Mouse (Mus musculus) forebrain, embryonic 11.5 days (tissue): ENCODE results near the gene Mylk2. TPM values are rescaled to one million over a fixed set of nuclear protein-coding genes. Genes with fewer than 3 reads are reported as not detected.

Experiments
- ATAC-seq: fragments of 200-750 bp; cut with Nextera tagmentation; replicated peaks from 2 replicates; pipeline ENCODE4 v1.8.0; 2017; ENCODE audit warnings: moderate TSS enrichment; ENCODE audit not compliant: low FRiP score
- DNase-seq: peaks from one replicate; pipeline ENCODE4 v3.0.0-alpha.2; 2017; ENCODE audit warnings: low spot score
- H3K27ac ChIP-seq: fragments of 300-500 bp; sonication (generic); 2 replicates; pipeline ENCODE4 v1.5.1; 2014; ENCODE audit warnings: low read depth, low read length
- H3K27me3 ChIP-seq: fragments of 300-500 bp; sonication (generic); 2 replicates; pipeline ENCODE4 v1.6.1; 2014; ENCODE audit warnings: mild to moderate bottlenecking, low read length, mixed read lengths; ENCODE audit not compliant: control insufficient read depth, insufficient read depth
- H3K36me3 ChIP-seq: fragments of 300-500 bp; sonication (generic); 2 replicates; pipeline ENCODE4 v1.6.1; 2014; ENCODE audit warnings: mild to moderate bottlenecking, low read length, moderate library complexity, mixed read lengths; ENCODE audit not compliant: control insufficient read depth, insufficient read depth
- H3K4me1 ChIP-seq: fragments of 300-500 bp; sonication (generic); replicated peaks from 2 replicates; pipeline ENCODE4 v1.6.1; 2014; ENCODE audit warnings: low read length, mixed read lengths; ENCODE audit not compliant: control insufficient read depth, insufficient read depth
- H3K4me2 ChIP-seq: fragments of 300-500 bp; sonication (generic); 2 replicates; pipeline ENCODE4 v1.6.1; 2014; ENCODE audit warnings: low read depth, mild to moderate bottlenecking, low read length, moderate library complexity, mixed read lengths; ENCODE audit not compliant: severe bottlenecking
- H3K4me3 ChIP-seq: fragments of 300-500 bp; sonication (generic); 2 replicates; pipeline ENCODE4 v1.5.1; 2014; ENCODE audit warnings: low read depth, low read length
- H3K9ac ChIP-seq: fragments of 300-500 bp; sonication (generic); 2 replicates; pipeline ENCODE4 v1.6.1; 2014; ENCODE audit warnings: low read length
- H3K9me3 ChIP-seq: fragments of 300-500 bp; sonication (generic); 2 replicates; pipeline ENCODE4 v1.6.1; 2016; ENCODE audit warnings: low read length, mixed read lengths; ENCODE audit not compliant: control insufficient read depth
- WGBS: fragments of 180-500 bp; shearing (Covaris S2); extraction: QIAGEN DNeasy Blood & Tissue Kit; methylation state at CpG from one replicate; pipeline ENCODE4 v1.1.7; 2014; 5-methylcytosine and 5-hydroxymethylcytosine counted together
- polyA plus RNA-seq: library from polyadenylated mRNA; unstranded; fragments of >200 nt; fragmentation: Nextera tagmentation; extraction: Ambion mirVana; gene quantifications from 2 replicates; pipeline ENCODE4 v1.2.1, GENCODE M21; 2014

The Mylk2 gene
- polyA plus RNA-seq, 1 experiment from 2014 or later, result not detected

DNA sequence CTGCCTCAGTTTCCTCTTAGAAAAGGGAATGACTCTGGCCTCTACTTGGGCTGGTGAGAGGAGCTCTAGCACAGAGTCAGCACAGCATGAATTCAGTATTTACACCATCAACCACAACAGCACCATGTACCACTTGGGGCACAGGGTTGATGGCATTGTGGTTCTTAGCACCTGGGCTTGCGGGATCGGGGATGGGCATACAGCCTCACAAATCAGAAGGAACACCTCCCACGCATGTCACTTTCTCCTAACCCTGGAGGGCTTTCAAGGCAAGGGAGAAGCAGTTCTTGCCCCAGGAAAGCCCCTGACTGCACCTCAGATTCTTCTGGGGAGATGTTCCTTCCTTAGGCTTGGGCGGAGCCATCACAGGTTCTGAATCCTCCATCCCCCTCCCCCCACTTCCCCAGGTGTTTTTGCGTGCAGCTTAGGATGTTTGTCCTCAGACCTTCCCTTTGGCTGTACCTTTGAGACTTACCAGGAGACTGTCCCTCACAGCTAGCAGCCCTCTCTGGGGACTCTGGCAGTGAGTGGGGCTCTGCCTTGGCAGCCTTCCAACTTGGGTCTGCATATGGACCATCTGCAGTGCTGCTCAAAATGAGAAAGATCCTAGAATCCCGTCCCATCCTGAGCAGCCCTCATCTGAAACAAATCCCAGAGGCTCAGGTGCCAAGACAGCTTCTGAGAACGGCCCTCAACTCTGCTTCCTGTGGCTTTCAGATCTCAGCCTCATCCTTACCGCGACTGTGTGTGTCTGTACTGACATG is 4.7 kb upstream of the Mylk2 start:
- H3K9ac ChIP-seq, result no peak overlapping the region
- no peaks in the 10 kb centered on the region for H3K9me3 ChIP-seq
- H3K4me1 ChIP-seq, result no peaks in the 10 kb centered on the region
- H3K4me2 ChIP-seq, result no peak overlapping the region
- DNase-seq (no peak), ATAC-seq (no peak)
- no peak overlapping the region for H3K27ac ChIP-seq
- WGBS, result 68% methylated on average over 9 of the region's 9 CpGs
- no peaks in the 10 kb centered on the region for H3K36me3 ChIP-seq
- no peak overlapping the region for H3K4me3 ChIP-seq
- H3K27me3 ChIP-seq, result peaks cover 7% of the 10 kb centered on the region

DNA sequence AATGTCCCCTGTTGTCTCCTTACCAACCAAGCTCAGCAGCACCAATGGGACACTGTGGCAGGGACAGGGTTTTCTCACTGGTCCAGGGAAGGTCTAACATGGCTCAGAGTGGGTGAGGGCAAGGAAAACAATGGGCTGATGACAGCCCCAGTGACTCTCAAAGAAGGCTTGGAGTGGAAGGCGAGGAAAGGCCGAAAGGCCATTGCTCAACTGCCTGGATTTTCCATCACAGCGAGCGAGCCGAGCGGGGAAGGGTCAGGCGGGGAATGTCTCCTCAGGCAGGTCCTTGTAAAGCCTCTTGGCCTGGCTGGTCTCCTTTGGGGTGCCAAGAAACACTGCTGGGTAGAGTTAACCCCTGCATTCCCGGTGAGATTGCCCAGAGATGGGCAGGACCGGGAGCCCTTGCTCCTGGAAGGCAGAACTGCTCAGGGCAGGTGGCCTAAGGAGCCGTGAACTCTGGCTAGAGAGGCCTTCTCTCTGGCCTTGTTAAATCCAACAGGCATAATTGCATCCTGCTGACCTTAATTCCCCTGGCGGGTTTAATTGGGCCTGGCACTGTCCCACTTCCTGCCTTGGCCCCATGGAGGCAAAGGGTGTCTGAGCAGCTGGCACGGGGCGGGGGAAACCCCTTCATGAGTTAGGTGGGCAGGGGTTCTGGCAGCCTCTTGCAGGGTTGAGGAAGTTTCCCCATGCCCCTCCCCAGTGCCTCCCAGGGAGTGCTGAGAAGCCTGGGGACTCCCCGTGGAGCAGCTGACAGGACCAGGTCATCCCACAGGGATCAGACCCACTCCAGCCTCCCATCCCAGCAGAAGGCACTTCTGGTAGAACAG is 3.8 kb upstream of the Mylk2 start:
- Histone ChIP-seq H3K27ac (no peak overlapping the region), H3K4me1 (no peaks in the 10 kb centered on the region)
- WGBS, result 62% methylated on average over 14 of the region's 14 CpGs

DNA sequence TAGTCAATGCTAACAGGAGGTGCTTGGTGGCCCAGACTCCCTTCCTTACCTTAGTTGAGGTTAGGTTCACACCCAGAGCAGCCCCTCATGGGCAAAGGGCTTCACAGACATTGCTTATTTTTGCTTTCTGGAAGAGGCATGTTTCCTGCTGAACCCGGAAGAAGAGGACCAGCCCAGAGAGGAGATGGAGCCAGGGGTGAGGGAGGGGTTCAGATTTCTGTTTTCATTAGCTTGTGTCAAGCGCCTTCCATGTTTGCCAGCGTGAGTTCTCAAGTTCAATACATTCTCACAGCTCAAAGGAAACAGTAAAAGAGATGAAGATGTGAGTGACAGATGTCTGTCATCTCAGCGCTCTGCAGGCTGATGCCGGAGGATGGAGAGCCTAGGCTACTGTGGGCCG is 1.3 kb upstream of the Mylk2 start:
- ATAC-seq (no peak), DNase-seq (no peak)
- no peaks in the 10 kb centered on the region for H3K36me3 ChIP-seq
- H3K9me3 ChIP-seq, result no peaks in the 10 kb centered on the region
- H3K4me2 ChIP-seq, result no peak overlapping the region
- H3K4me3 ChIP-seq, result no peak overlapping the region
- H3K27me3 ChIP-seq, result peaks cover 23% of the 10 kb centered on the region
- no peaks in the 10 kb centered on the region for H3K4me1 ChIP-seq
- H3K9ac ChIP-seq, result no peak overlapping the region
- H3K27ac ChIP-seq, result no peak overlapping the region
- WGBS, result 80% methylated on average over 6 of the region's 6 CpGs

More for the DNA sequence above, 3.8 kb upstream of the Mylk2 start:
- Histone ChIP-seq H3K27me3 (peaks cover 12% of the 10 kb centered on the region), H3K9ac (no peak overlapping the region), H3K4me2 (no peak overlapping the region), H3K4me3 (no peak overlapping the region), H3K9me3 (no peaks in the 10 kb centered on the region), H3K36me3 (no peaks in the 10 kb centered on the region)
- DNase-seq, result no peak
- no peak for ATAC-seq

DNA sequence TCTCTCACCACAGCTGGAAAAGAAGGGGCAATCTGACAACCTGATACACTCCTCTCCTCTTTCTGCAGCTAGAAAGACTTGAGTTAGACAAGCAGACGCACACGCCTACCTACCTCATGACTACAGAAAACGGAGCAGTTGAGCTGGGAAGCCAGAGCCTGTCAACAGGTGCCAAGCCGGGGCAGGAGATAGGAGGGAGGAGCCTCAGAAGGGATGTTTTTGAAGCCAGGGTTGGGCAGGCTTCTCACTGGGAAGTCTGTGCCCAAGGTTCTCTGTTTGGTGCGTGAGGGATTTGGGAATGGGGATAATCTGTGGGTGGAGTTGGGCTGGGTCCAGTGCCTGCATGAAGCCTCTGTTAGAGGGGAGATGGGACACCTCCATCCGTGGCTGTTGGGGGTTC is 280 bp downstream of the Mylk2 start:
- no peak for DNase-seq
- Histone ChIP-seq H3K9me3 (no peaks in the 10 kb centered on the region), H3K27me3 (peaks cover 23% of the 10 kb centered on the region), H3K27ac (no peak overlapping the region), H3K9ac (no peak overlapping the region), H3K4me2 (no peak overlapping the region), H3K36me3 (no peaks in the 10 kb centered on the region), H3K4me3 (no peak overlapping the region), H3K4me1 (no peaks in the 10 kb centered on the region)
- 30% methylated on average over 6 of the region's 6 CpGs for WGBS
- ATAC-seq, result no peak

DNA sequence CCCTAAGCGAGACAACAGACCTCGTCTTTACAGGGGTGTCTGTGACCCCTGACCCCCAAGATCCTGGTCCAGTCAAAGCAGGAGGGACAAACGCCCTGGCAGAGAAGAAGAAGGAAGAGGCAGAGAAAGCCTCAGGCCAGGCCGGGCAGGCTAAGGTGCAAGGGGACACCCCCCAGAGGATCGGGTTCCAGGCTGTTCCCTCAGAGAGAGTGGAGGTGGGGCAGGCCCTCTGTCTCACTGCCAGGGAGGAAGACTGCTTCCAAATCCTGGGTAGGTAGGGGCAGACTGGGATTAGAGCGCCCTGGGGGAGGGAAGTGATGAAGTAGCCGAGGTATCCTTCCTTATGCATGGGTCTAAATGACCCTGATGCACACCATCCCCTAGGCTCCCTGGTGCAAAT is 2.3 kb downstream of the Mylk2 start:
- Histone ChIP-seq H3K4me2 (no peak overlapping the region), H3K9me3 (no peaks in the 10 kb centered on the region), H3K4me3 (no peak overlapping the region), H3K4me1 (no peaks in the 10 kb centered on the region), H3K9ac (no peak overlapping the region), H3K36me3 (no peaks in the 10 kb centered on the region), H3K27ac (no peak overlapping the region), H3K27me3 (peaks cover 23% of the 10 kb centered on the region)
- 39% methylated on average over 7 of the region's 7 CpGs for WGBS
- no peak for DNase-seq
- ATAC-seq, result no peak

DNA sequence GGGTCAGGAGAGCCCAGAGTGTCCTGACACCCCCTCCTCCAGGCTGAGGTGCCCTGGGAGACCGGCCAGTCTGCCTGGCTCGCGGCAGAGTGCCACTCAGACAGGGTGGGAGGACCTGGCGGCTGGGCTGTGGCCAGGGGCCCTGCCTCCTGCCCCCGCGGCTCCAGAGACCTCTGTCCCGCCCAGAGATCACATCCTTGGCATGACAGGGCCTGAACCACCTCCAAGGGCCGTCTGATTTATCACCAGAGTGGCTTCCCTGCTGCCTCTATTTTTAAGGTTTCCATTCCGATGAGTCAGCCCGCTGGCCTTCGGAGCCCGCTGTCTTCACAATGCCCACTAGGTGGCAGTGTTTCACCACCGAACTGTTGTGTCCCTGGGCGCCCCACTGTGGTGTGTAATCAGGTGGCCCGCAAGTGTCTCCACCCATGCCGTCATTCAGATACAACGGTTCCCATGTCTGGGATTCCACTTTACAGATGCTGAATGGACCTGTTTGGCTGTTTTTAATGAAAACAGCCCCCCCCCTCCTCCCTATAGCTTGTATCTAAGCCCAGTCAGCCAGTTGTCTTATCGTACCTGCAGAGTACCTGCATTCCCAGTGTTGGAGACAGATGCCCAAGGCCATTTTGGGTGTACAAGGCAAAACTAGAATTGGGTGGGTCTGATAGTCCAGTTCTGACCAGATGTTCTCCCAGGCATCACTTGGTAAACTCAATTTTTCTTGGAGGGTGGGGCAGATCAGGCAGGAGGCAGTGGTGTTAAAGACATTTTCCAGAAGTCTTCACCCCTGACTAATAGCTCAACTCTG is 3.4 kb downstream of the Mylk2 start:
- no peaks in the 10 kb centered on the region for H3K9me3 ChIP-seq
- no peak overlapping the region for H3K4me3 ChIP-seq
- ATAC-seq (peak; percentile 76), DNase-seq (peak; percentile 91)
- no peaks in the 10 kb centered on the region for H3K36me3 ChIP-seq
- H3K9ac ChIP-seq, result no peak overlapping the region
- 3% methylated on average over 17 of the region's 18 CpGs for WGBS
- no peak overlapping the region for H3K27ac ChIP-seq
- peaks cover 23% of the 10 kb centered on the region for H3K27me3 ChIP-seq
- H3K4me2 ChIP-seq, result peak overlapping the region; percentile 32; the same call in 1 of the 2 replicates
- no peaks in the 10 kb centered on the region for H3K4me1 ChIP-seq

DNA sequence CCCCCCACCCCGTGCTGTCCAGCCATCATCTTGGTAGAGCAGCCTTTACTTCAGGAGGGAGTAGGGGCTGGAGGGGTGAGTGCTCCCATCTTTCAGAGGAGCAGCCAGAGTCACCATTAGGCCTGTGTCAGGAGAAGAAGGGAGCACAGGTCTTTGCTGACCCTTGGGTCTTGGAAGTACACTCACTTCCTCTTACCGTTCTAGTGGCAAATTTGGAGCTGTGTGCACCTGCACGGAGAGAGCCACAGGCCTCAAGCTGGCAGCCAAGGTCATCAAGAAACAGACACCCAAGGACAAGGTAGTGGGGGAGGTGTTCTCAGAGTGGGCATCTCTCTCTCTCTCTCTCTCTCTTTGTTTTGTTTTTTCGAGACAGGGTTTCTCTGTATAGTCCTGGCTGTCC is 4.3 kb downstream of the Mylk2 start:
- Histone ChIP-seq H3K4me3 (no peak overlapping the region), H3K36me3 (no peaks in the 10 kb centered on the region), H3K4me2 (no peak overlapping the region), H3K27ac (no peak overlapping the region), H3K9ac (no peak overlapping the region), H3K4me1 (no peaks in the 10 kb centered on the region), H3K9me3 (no peaks in the 10 kb centered on the region), H3K27me3 (peaks cover 21% of the 10 kb centered on the region)
- no peak for DNase-seq
- 74% methylated on average over 4 of the region's 4 CpGs for WGBS
- ATAC-seq, result no peak

DNA sequence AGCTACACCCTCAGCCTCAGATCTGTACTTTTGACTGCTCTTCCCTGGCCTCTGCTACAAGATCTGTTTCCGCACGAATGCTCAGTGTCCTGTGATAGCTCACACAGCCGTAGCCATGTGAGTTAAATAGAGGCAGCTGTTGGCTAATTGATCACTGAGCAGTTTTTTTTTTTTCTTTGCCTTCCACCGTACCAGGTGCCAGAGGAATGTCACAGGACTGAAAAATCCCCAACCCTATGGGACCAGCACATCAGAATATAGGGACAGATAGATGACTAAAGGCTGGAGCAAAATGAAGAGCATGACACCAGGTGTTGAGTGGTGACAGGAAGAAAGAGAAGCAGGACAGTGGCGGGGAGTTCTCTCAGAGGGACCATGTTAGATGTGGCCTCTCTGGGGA is 5.0 kb downstream of the Mylk2 start:
- Histone ChIP-seq H3K4me1 (no peaks in the 10 kb centered on the region), H3K9me3 (no peaks in the 10 kb centered on the region), H3K4me3 (no peak overlapping the region), H3K9ac (no peak overlapping the region), H3K27me3 (peaks cover 19% of the 10 kb centered on the region), H3K4me2 (no peak overlapping the region), H3K36me3 (no peaks in the 10 kb centered on the region), H3K27ac (no peak overlapping the region)
- no peak for DNase-seq
- WGBS, result 59% methylated on average over 5 of the region's 5 CpGs
- no peak for ATAC-seq
